Mouse (Mus musculus): ENCODE data around the gene Zfp82. TPM values are rescaled to one million over a fixed set of nuclear protein-coding genes. Genes with fewer than 3 reads are reported as not detected.
A peak's percentile ranks its signal among the peaks of the same experiment; 100 is the strongest.

The Zfp82 gene
- polyA plus RNA-seq, 1 experiment from 2014 or later: 4.2 TPM

DNA sequence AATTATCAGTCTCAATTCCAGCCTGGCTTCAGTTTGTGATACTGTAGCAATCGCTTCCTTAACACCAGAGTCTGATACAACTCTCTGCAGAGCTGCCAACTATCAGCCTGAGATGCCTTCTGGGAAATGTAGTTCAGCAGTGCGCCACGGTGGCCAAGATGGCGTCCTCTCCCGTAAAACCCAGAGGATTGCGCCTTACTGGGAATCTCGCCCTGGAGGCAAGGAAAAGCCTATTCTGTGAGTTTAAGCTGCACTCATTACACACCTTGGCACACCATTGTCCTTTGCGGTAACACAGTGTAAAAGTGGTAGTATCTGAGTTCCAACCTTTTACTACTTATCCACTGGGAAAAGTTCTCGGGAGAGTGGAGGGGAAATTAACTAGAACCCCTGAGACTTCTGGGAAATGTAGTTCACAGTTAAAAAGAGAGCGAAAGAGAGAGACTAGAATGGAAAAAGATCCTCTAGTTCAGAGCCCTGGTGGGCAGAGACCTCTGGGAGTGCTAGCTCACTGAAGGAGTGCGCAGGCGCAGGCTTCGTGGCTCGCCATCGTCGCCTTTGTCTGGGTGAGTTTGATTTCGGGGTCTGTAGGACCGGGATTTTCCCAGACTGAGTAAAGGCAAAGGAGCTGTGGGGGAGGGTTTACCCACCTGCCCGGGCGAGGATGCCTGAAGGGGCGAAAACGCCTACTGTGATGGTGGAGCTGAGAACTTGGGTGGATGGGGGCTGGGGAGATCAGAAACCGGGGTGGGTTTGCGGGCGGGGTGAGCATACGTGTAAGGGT is 22.1 kb upstream of the Zfp82 start, which contains the start of gene Zfp260:
TSS of gene Zfp260 (plus strand) at position 132 of the 784 bp plus-strand sequence.
- peak within 1 kb of the TSS; percentile 61 to 91 for H3K4me3 ChIP-seq (ENCODE audit: control insufficient read depth in 1 of 2, insufficient read depth in 1 of 2, low read depth in 1 of 2, low read length in 2 of 2)
- H3K4me1 ChIP-seq (ENCODE audit: control insufficient read depth in 2 of 2, insufficient read depth in 2 of 2, low read length in 2 of 2): peaks cover 4 to 21% of the 10 kb centered on the region in 2 experiments; a peak in 2 of 4 replicates
- peak within 1 kb of the TSS; percentile 85 for H3K9ac ChIP-seq (ENCODE audit: low read length)
- under 1% methylated on average over 26 of the region's 26 CpGs for WGBS
- peak; percentile 74 for ATAC-seq (ENCODE audit: insufficient number of reproducible peaks, insufficient read depth, low FRiP score, low read depth)
- peak within 1 kb of the TSS; percentile 95 to 98 for H3K27ac ChIP-seq (replicated peaks in 1 of 2; ENCODE audit: control insufficient read depth in 1 of 2, insufficient read depth in 1 of 2, low read depth in 2 of 2, low read length in 2 of 2)
- no peaks in the 10 kb centered on the region for H3K27me3 ChIP-seq (ENCODE audit: control insufficient read depth, insufficient read depth, low read length)
- H3K36me3 ChIP-seq (ENCODE audit: control insufficient read depth, insufficient read depth, low read length): peaks cover 15% of the 10 kb centered on the region
- H3K9me3 ChIP-seq (ENCODE audit: control insufficient read depth, low read length): no peaks in the 10 kb centered on the region
- H3K4me2 ChIP-seq (ENCODE audit: low read length): peak within 1 kb of the TSS; percentile 64

- Histone ChIP-seq H3K27ac (replicated peaks in 1 of 2; ENCODE audit: control insufficient read depth in 1 of 2, insufficient read depth in 1 of 2, low read depth in 2 of 2, low read length in 2 of 2) (peak overlapping the region; percentile 29 to 95; a peak in 1 of 4 replicates), H3K9me3 (ENCODE audit: control insufficient read depth, low read length) (no peaks in the 10 kb centered on the region), H3K9ac (ENCODE audit: low read length) (peak overlapping the region; percentile 85), H3K4me3 (ENCODE audit: control insufficient read depth in 1 of 2, insufficient read depth in 1 of 2, low read depth in 1 of 2, low read length in 2 of 2) (peak overlapping the region in 1 of 2 experiments; percentile 61; a peak in 2 of 4 replicates), H3K4me2 (ENCODE audit: low read length) (peak overlapping the region; percentile 64), H3K4me1 (ENCODE audit: control insufficient read depth in 2 of 2, insufficient read depth in 2 of 2, low read length in 2 of 2) (peaks cover 9 to 25% of the 10 kb centered on the region in 2 experiments), H3K27me3 (ENCODE audit: control insufficient read depth, insufficient read depth, low read length) (no peaks in the 10 kb centered on the region), H3K36me3 (ENCODE audit: control insufficient read depth, insufficient read depth, low read length) (peaks cover 7% of the 10 kb centered on the region)
- WGBS: 74% methylated on average over 6 of the region's 6 CpGs
- no peak for ATAC-seq (ENCODE audit: insufficient number of reproducible peaks, insufficient read depth, low FRiP score, low read depth)
Measured at GRCm38 (mm10) chr7:30093918-30094415, 21.3 kb upstream of the Zfp82 start.

- Histone ChIP-seq H3K4me3 (ENCODE audit: control insufficient read depth in 1 of 2, insufficient read depth in 1 of 2, low read depth in 1 of 2, low read length in 2 of 2) (no peak overlapping the region), H3K27me3 (ENCODE audit: control insufficient read depth, insufficient read depth, low read length) (no peaks in the 10 kb centered on the region), H3K4me1 (ENCODE audit: control insufficient read depth in 2 of 2, insufficient read depth in 2 of 2, low read length in 2 of 2) (peaks cover 9 to 23% of the 10 kb centered on the region in 2 experiments), H3K36me3 (ENCODE audit: control insufficient read depth, insufficient read depth, low read length) (no peaks in the 10 kb centered on the region), H3K27ac (replicated peaks in 1 of 2; ENCODE audit: control insufficient read depth in 1 of 2, insufficient read depth in 1 of 2, low read depth in 2 of 2, low read length in 2 of 2) (no peak overlapping the region), H3K9ac (ENCODE audit: low read length) (no peak overlapping the region), H3K9me3 (ENCODE audit: control insufficient read depth, low read length) (no peaks in the 10 kb centered on the region), H3K4me2 (ENCODE audit: low read length) (no peak overlapping the region)
- no peak for ATAC-seq (ENCODE audit: insufficient number of reproducible peaks, insufficient read depth, low FRiP score, low read depth)
- 75% methylated on average over 9 of the region's 9 CpGs for WGBS
Measured at GRCm38 (mm10) chr7:30092666-30093065, 20.0 kb upstream of the Zfp82 start.

DNA sequence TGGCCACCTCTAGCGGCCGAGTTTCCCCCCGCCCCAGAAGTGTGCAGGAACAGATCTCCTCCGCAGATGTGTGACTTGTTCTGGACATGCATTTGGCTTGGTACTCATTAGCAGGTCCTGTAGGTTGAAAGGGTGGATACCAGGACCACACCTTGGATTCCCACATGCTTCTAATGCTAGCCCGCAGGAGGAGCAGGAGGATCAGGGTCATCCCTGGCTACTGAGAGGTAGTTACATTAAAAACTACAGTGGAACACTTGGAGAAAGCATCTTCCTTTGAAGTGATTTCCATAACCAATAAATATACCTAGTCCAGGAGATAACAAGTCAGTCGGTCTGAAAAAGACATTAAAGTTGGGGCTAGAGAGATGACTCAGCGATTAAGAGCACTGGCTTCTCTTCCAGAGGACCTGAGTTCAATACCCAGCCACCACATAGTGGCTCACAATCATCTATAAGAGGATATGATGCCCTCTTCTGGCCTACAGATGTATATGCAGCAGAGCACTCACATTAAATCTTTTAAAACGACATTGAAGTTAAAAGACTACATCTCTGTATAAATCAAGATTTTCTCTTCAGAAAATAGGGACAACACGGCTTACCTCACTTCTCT is 18.4 kb upstream of the Zfp82 start:
- Histone ChIP-seq H3K9ac (ENCODE audit: low read length) (peak overlapping the region; percentile 56), H3K4me3 (ENCODE audit: control insufficient read depth in 1 of 2, insufficient read depth in 1 of 2, low read depth in 1 of 2, low read length in 2 of 2) (peak overlapping the region; percentile 55 to 100), H3K4me2 (ENCODE audit: low read length) (peak overlapping the region; percentile 71), H3K9me3 (ENCODE audit: control insufficient read depth, low read length) (no peaks in the 10 kb centered on the region), H3K36me3 (ENCODE audit: control insufficient read depth, insufficient read depth, low read length) (0 out of 2 replicates have a peak, but pooled peaks cover under 1% of the 10 kb centered on the region), H3K4me1 (ENCODE audit: control insufficient read depth in 2 of 2, insufficient read depth in 2 of 2, low read length in 2 of 2) (peaks cover 7 to 15% of the 10 kb centered on the region in 2 experiments), H3K27ac (replicated peaks in 1 of 2; ENCODE audit: control insufficient read depth in 1 of 2, insufficient read depth in 1 of 2, low read depth in 2 of 2, low read length in 2 of 2) (peak overlapping the region; percentile 15; a peak in 1 of 4 replicates), H3K27me3 (ENCODE audit: control insufficient read depth, insufficient read depth, low read length) (no peaks in the 10 kb centered on the region)
- 10% methylated on average over 9 of the region's 9 CpGs for WGBS
- no peak for ATAC-seq (ENCODE audit: insufficient number of reproducible peaks, insufficient read depth, low FRiP score, low read depth)

DNA sequence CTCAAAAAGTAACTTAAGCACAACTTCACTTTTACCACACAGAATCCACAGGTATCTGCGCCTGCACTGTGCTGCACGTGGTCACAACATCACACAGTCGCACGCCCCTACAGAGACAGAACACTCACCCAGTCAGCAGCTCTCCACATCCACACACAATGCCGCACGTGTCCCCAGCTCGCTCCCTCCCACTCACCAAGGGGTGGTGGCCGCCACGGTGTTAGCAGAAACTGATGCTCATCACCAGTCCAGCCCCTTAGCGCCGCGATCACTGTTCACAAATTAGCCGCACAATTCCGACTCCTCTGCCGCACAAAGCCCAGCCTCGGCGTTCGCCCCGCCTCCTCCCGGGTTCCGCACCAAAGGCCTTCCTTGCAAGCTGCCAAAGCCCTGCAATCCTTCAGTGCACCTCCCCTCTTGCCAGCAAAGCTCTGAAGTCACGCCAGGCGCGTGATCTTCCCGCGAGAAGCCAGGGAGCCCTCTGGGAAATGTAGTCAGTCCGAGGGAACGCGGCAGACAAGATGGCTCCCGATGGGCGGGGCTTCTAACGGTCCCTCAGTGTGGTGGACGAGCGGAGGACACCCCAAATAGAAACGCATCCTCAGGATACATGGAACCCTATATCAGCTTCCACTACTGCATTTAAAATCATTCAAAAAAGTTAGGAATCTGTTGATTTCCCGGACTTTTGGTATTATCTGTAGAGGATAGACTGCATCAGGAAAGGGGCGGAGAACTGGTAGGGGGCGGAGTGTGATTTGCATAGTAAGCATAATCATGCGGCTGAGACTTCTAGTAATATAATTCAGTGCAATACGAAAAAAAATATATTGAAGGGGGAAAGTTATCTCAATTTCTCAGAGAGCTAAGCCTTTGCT is 17.6 kb upstream of the Zfp82 start, which contains the start of the genes Gm26920 and Zfp566:
TSS of gene Gm26920 (minus strand) at position 319 of the 878 bp plus-strand sequence.
TSS of gene Zfp566 (minus strand) at position 436 of the 878 bp plus-strand sequence.
- no peaks in the 10 kb centered on the region for H3K27me3 ChIP-seq (ENCODE audit: control insufficient read depth, insufficient read depth, low read length)
- H3K27ac ChIP-seq (replicated peaks in 1 of 2; ENCODE audit: control insufficient read depth in 1 of 2, insufficient read depth in 1 of 2, low read depth in 2 of 2, low read length in 2 of 2): peak within 1 kb of the TSS; percentile 61 to 83
- peaks cover 8% of the 10 kb centered on the region; the same call in 1 of the 2 replicates for H3K36me3 ChIP-seq (ENCODE audit: control insufficient read depth, insufficient read depth, low read length)
- H3K4me1 ChIP-seq (ENCODE audit: control insufficient read depth in 2 of 2, insufficient read depth in 2 of 2, low read length in 2 of 2): peaks cover 7 to 13% of the 10 kb centered on the region in 2 experiments
- under 1% methylated on average over 40 of the region's 40 CpGs for WGBS
- peak within 1 kb of the TSS; percentile 55 to 100 for H3K4me3 ChIP-seq (ENCODE audit: control insufficient read depth in 1 of 2, insufficient read depth in 1 of 2, low read depth in 1 of 2, low read length in 2 of 2)
- H3K9me3 ChIP-seq (ENCODE audit: control insufficient read depth, low read length): no peaks in the 10 kb centered on the region
- H3K4me2 ChIP-seq (ENCODE audit: low read length): peak within 1 kb of the TSS; percentile 71
- H3K9ac ChIP-seq (ENCODE audit: low read length): peak within 1 kb of the TSS; percentile 76
- ATAC-seq (ENCODE audit: insufficient number of reproducible peaks, insufficient read depth, low FRiP score, low read depth): peak; percentile 91

DNA sequence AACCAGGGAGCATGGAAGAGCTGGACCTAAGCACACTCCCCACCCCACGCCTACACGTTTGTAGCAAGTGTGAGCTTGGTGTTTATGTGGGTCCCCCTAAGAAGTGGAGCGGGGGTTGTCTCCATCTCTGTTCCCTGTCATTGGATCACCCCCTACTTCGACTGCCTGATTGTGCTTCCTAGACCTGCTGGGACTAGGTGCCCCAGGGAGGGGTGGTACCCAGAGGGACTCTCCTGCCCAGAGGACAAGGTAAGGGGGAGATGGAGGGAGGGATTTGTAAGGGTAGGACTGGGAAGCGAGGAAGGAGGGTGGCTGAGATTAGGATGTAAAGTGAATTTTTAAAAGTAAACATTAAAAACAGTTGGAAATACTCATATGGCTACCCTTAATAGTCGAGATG is 16.7 kb upstream of the Zfp82 start:
- H3K4me2 ChIP-seq (ENCODE audit: low read length): peak overlapping the region; percentile 71
- 17% methylated on average over 6 of the region's 6 CpGs for WGBS
- H3K4me3 ChIP-seq (ENCODE audit: control insufficient read depth in 1 of 2, insufficient read depth in 1 of 2, low read depth in 1 of 2, low read length in 2 of 2): peak overlapping the region; percentile 55 to 100
- peaks cover 8% of the 10 kb centered on the region; the same call in 1 of the 2 replicates for H3K36me3 ChIP-seq (ENCODE audit: control insufficient read depth, insufficient read depth, low read length)
- H3K27ac ChIP-seq (replicated peaks in 1 of 2; ENCODE audit: control insufficient read depth in 1 of 2, insufficient read depth in 1 of 2, low read depth in 2 of 2, low read length in 2 of 2): no peak overlapping the region
- H3K27me3 ChIP-seq (ENCODE audit: control insufficient read depth, insufficient read depth, low read length): no peaks in the 10 kb centered on the region
- H3K9ac ChIP-seq (ENCODE audit: low read length): peak overlapping the region; percentile 76
- peaks cover 7 to 13% of the 10 kb centered on the region in 2 experiments for H3K4me1 ChIP-seq (ENCODE audit: control insufficient read depth in 2 of 2, insufficient read depth in 2 of 2, low read length in 2 of 2)
- H3K9me3 ChIP-seq (ENCODE audit: control insufficient read depth, low read length): no peaks in the 10 kb centered on the region
- ATAC-seq (ENCODE audit: insufficient number of reproducible peaks, insufficient read depth, low FRiP score, low read depth): no peak

All from heart, embryonic 14.5 days (tissue).